Mouse (Mus musculus) kidney, adult 11 months (tissue): ENCODE data around the gene Snx15.

Experiments
- DNase-seq: peaks from one replicate; pipeline ENCODE4 v3.0.0; 2022

Snx15 gene

GRCm38 (mm10) chr19:6069851-6070250, 58.3 kb downstream of the Snx15 start:
- DNase-seq, result no peak
